Mouse (Mus musculus): Measurements from ENCODE around the gene D17Wsu92e. TPM values are rescaled to one million over a fixed set of nuclear protein-coding genes. Genes with fewer than 3 reads are reported as not detected.

The D17Wsu92e gene
- total and polyA plus RNA-seq, 2 experiments, result 93.0 to 159 TPM

DNA sequence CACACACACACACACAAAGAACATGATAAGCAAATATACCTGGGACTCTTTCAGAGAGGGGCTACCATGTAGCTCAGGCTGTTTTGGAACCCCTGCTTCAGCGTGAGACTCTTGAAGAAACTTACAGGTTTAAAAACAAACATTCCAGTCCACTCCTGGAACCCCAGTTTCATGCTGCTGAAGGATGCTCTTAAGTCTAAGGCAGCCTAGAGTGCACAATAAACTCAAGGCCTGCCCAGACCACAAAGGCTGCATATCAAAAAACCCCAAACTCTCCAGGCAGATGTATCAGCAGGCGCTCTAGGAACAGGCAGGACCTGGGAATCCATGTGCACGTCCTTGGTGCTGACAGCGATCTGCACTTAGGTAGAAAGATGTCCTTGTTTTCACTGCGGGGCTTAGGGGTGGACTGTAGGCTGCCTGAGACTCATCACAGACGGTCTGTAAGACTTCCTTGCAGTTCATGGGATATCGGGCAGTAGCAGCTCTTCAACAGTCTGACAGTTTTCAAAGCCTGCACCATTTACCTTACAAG lies 16.2 kb downstream of the D17Wsu92e start:
- H3K9ac ChIP-seq (ENCODE audit: low read depth, low read length), result no peak overlapping the region
- peaks cover 54% of the 10 kb centered on the region for H3K79me2 ChIP-seq (ENCODE audit: control insufficient read depth, insufficient read depth, low read length)
- H3K36me3 ChIP-seq (ENCODE audit: control insufficient read depth, insufficient read depth, low read length), result no peaks in the 10 kb centered on the region
- TF ChIP-seq POLR2A (IDR thresholded peaks at IDR 0.05; ENCODE audit: extremely low read depth, insufficient read depth, low read length) (no peak), CTCF (IDR thresholded peaks at IDR 0.05; ENCODE audit: low read depth, low read length) (no peak)
- no peak for DNase-seq (ENCODE audit: extremely low read depth, low read depth, low spot score)
- 85% methylated on average over 7 of the region's 7 CpGs for WGBS
- H3K4me3 ChIP-seq (ENCODE audit: insufficient read depth, low read depth, low read length), result no peak overlapping the region
- H3K4me1 ChIP-seq (ENCODE audit: control insufficient read depth, insufficient read depth, low read length), result peaks cover 54% of the 10 kb centered on the region
- H3K27me3 ChIP-seq (ENCODE audit: control insufficient read depth, insufficient read depth, low read length), result no peaks in the 10 kb centered on the region
- peak overlapping the region; percentile 76 for H3K27ac ChIP-seq (replicated peaks; ENCODE audit: insufficient read depth, low read depth, low read length)

DNA sequence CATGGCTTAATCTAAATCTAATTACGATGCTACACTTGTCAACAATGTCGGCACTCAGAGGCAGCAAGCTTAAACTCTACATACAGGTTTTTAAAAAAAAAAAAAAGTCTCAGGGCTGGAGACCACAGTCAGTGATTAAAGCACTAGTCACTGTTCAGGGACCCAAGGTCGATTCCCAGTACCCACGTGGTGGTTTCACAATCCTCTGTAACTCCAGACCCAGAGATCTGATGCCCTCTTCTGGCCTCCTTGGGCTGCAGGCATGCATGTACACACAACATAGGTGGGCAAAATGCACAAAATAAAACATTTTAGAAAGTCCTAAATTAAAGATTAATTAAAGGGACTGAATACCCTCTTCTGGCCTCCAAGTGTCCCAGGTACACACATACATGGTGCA lies 16.7 kb downstream of the D17Wsu92e start:
- Histone ChIP-seq H3K4me1 (ENCODE audit: control insufficient read depth, insufficient read depth, low read length) (peaks cover 57% of the 10 kb centered on the region), H3K79me2 (ENCODE audit: control insufficient read depth, insufficient read depth, low read length) (peaks cover 59% of the 10 kb centered on the region), H3K27ac (replicated peaks; ENCODE audit: insufficient read depth, low read depth, low read length) (no peak overlapping the region), H3K27me3 (ENCODE audit: control insufficient read depth, insufficient read depth, low read length) (no peaks in the 10 kb centered on the region), H3K9ac (ENCODE audit: low read depth, low read length) (no peak overlapping the region), H3K36me3 (ENCODE audit: control insufficient read depth, insufficient read depth, low read length) (no peaks in the 10 kb centered on the region), H3K4me3 (ENCODE audit: insufficient read depth, low read depth, low read length) (no peak overlapping the region)
- peak; percentile 61 for DNase-seq (ENCODE audit: extremely low read depth, low read depth, low spot score)
- TF ChIP-seq POLR2A (IDR thresholded peaks at IDR 0.05; ENCODE audit: extremely low read depth, insufficient read depth, low read length) (no peak), CTCF (IDR thresholded peaks at IDR 0.05; ENCODE audit: low read depth, low read length) (peak; percentile 32; the same call in 1 of the 2 replicates)
- 56% methylated on average over 4 of the region's 4 CpGs for WGBS

DNA sequence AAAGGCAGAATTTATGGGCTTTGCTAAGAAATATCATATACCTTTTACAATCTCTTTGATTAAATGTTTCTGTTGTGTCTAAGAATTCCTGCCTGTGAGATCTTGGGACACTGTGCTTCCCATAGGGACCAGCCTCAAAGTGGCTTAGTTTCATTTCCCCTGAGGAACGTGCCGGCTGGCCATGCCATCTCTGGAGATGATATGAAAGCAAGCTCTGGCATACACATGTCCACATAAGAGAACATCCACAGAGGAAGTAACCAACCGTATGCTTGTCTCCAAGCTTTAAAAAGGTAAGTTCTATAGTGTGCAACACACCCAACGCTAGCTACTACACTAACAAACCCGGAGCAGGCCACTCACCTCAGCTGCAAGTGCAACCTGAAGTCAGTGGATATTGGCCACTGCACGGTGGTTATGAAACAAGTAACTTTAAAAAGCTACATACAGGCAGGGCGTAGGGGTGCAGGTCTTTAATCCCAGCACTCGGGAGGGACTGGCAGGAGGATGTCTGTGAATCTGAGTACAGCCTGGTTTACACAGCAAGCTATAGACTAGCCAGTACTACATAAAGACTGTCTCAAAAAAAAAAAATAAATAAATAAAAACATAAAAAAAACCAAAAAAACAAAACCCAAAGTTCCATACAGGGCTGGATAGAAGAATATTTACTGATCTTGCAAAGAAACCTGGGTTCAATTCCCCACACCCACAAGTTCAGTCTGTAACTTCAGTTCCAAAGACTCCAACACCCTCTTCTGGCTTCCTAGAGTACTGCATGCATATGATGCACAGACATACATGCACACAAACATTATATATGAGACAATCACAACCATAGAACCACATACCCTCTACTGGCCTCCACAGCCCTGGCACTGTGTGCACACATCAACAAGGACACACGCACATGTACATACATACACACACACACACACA lies 19.5 kb downstream of the D17Wsu92e start:
- H3K27ac ChIP-seq (replicated peaks; ENCODE audit: insufficient read depth, low read depth, low read length), result peak overlapping the region; percentile 66

DNA sequence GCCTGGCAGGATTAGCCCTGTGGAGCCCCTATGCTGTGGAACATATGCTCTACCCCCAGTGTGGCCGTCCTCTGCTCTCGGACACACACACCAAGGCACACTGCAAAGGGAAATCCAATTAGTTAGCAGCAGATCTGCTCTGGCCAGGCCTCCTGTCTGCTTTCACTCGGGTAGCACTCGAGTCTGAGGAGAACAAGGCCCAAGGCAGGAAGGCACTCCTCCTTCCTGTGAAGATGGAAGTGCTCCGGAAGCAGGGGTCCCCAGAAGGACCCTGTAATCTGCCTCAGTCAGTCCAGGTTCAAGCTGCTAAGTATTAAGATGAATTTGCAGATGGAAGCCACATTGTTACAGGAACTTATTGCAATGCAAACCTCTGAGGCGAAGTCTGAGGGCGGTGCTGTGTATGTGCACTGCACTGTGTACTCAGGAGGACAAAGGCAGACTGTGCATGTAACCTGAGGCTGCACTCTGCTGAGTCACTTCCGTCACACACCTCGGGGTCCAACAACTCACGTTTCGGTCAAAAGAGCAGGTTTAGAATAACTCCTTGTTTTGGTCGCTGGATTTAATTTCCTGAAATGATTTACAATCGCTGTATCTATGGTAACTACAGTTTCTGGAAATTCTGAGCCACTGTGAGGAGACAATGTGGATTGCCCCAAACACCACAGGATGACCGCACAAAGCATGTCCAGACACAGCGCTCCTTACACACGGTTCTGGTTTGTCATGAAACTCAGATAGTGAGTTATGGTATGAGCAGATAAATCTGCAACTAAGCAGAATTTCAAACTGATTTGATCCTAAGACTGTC lies 20.5 kb downstream of the D17Wsu92e start:
- no peaks in the 10 kb centered on the region for H3K36me3 ChIP-seq (ENCODE audit: control insufficient read depth, insufficient read depth, low read length)
- H3K79me2 ChIP-seq (ENCODE audit: control insufficient read depth, insufficient read depth, low read length), result peaks cover 61% of the 10 kb centered on the region
- WGBS, result 22% methylated on average over 16 of the region's 16 CpGs
- H3K27ac ChIP-seq (replicated peaks; ENCODE audit: insufficient read depth, low read depth, low read length), result peak overlapping the region; percentile 53
- no peak overlapping the region for H3K4me3 ChIP-seq (ENCODE audit: insufficient read depth, low read depth, low read length)
- no peaks in the 10 kb centered on the region for H3K27me3 ChIP-seq (ENCODE audit: control insufficient read depth, insufficient read depth, low read length)
- peaks cover 59% of the 10 kb centered on the region for H3K4me1 ChIP-seq (ENCODE audit: control insufficient read depth, insufficient read depth, low read length)
- peak; percentile 84 for DNase-seq (ENCODE audit: extremely low read depth, low read depth, low spot score)
- H3K9ac ChIP-seq (ENCODE audit: low read depth, low read length), result peak overlapping the region; percentile 16
- TF ChIP-seq POLR2A (IDR thresholded peaks at IDR 0.05; ENCODE audit: extremely low read depth, insufficient read depth, low read length), result no peak
- TF ChIP-seq CTCF (IDR thresholded peaks at IDR 0.05; ENCODE audit: low read depth, low read length), result no peak

More for the DNA sequence above, 19.5 kb downstream of the D17Wsu92e start:
- peak; percentile 74 for DNase-seq (ENCODE audit: extremely low read depth, low read depth, low spot score)
- no peak overlapping the region for H3K4me3 ChIP-seq (ENCODE audit: insufficient read depth, low read depth, low read length)
- no peaks in the 10 kb centered on the region for H3K36me3 ChIP-seq (ENCODE audit: control insufficient read depth, insufficient read depth, low read length)
- peaks cover 54% of the 10 kb centered on the region for H3K79me2 ChIP-seq (ENCODE audit: control insufficient read depth, insufficient read depth, low read length)
- peaks cover 61% of the 10 kb centered on the region for H3K4me1 ChIP-seq (ENCODE audit: control insufficient read depth, insufficient read depth, low read length)
- no peaks in the 10 kb centered on the region for H3K27me3 ChIP-seq (ENCODE audit: control insufficient read depth, insufficient read depth, low read length)
- H3K9ac ChIP-seq (ENCODE audit: low read depth, low read length), result 0 out of 2 replicates have a peak overlapping the region, but pooled peaks have one; percentile 8
- TF ChIP-seq CTCF (IDR thresholded peaks at IDR 0.05; ENCODE audit: low read depth, low read length) (no peak), POLR2A (IDR thresholded peaks at IDR 0.05; ENCODE audit: extremely low read depth, insufficient read depth, low read length) (no peak)
- WGBS, result 24% methylated on average over 9 of the region's 9 CpGs

DNA sequence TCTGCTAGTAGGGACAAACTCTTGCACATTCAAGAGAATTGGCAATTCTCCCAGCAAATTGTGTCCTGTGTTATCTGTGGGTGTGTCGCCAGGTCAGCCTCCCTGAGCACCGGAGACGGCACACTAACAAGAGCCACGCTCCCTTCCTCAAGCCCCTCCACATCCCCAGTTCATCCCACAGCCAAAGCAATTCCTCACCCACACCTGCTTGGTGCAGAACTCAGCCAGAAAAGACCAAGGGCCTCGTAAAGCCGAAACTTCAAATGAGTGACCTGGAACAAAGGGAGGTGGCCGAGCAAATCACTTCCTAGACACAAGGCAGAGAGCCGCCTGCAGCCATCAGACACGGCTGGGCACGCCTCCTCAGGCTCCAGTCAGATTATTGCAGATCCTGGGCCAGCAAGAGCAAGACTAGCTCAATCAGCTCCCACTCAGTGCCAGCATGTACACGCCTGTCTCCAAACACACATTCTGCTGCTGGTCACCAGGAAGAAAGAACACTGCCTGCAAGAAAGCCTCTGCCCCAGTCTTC lies 23.0 kb downstream of the D17Wsu92e start:
- H3K9ac ChIP-seq (ENCODE audit: low read depth, low read length), result peak overlapping the region; percentile 35

More for the DNA sequence above, 23.0 kb downstream of the D17Wsu92e start:
- H3K36me3 ChIP-seq (ENCODE audit: control insufficient read depth, insufficient read depth, low read length), result no peaks in the 10 kb centered on the region
- peaks cover 59% of the 10 kb centered on the region for H3K4me1 ChIP-seq (ENCODE audit: control insufficient read depth, insufficient read depth, low read length)
- peaks cover 57% of the 10 kb centered on the region for H3K79me2 ChIP-seq (ENCODE audit: control insufficient read depth, insufficient read depth, low read length)
- H3K27ac ChIP-seq (replicated peaks; ENCODE audit: insufficient read depth, low read depth, low read length), result peak overlapping the region; percentile 72
- no peaks in the 10 kb centered on the region for H3K27me3 ChIP-seq (ENCODE audit: control insufficient read depth, insufficient read depth, low read length)
- TF ChIP-seq POLR2A (IDR thresholded peaks at IDR 0.05; ENCODE audit: extremely low read depth, insufficient read depth, low read length) (no peak), CTCF (IDR thresholded peaks at IDR 0.05; ENCODE audit: low read depth, low read length) (no peak)
- WGBS, result 5% methylated on average over 11 of the region's 11 CpGs
- no peak overlapping the region for H3K4me3 ChIP-seq (ENCODE audit: insufficient read depth, low read depth, low read length)
- DNase-seq (ENCODE audit: extremely low read depth, low read depth, low spot score), result peak; percentile 78
